Mouse (Mus musculus) left cerebral cortex, adult 9 months (tissue): ENCODE measurements around the gene Dedd.
"Not testable (repeated sequence)": the region's sequence is repeated elsewhere in the genome, so short reads cannot be mapped to it uniquely, and the experiment has no call there.

ENCODE experiments used
- DNase-seq, 2 experiments: peaks; one replicate each; pipeline ENCODE4 v3.0.0; 2022; ENCODE audit warnings: low spot score in 2 of 2

The Dedd gene

DNA sequence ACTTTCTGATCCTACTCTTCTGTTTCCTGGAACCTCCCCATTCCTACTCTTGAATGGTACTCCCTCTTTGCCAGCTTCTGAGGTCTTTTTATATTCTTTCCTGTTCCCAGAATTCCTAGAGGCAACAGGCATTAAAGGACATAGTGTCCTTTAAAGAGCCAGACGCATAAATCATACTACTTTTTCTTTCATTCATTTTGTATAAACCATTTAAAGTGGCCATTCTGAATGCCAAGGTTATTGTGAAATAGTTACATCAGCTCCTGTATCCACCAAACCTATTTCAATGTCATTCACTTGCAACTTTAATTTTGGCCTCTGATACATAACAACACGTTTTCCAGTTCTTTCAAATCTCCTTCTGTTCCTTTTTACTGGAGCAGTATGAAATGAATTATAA is 19.6 kb upstream of the Dedd start:
- no peak for DNase-seq

GRCm38 (mm10) chr1:171319748-171320147 is 9.2 kb upstream of the Dedd start:
- DNase-seq, result no peak

DNA sequence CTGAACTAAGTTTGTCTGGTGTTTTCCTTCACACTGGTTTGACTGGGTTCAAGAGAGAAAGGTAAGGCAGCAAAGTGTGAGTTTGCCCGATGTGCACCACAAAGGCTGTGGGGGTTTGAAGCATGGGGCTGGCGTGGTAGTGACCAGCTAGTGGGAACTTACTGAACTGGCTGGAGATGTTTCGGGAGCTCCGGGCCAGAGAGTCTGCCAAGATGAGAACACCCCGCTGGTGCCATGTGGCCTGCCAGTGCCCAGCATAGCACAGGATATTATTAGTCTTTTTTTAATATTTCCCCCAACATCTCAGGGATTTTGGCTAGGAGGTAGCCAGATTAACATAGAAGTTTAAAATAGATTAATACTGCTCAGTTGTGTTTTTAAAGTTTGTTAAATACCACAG is 8.8 kb upstream of the Dedd start:
- DNase-seq, result no peak

- no peak for DNase-seq
These were observed 7.5 kb upstream of the Dedd start for GRCm38 (mm10) chr1:171321415-171321814.

DNA sequence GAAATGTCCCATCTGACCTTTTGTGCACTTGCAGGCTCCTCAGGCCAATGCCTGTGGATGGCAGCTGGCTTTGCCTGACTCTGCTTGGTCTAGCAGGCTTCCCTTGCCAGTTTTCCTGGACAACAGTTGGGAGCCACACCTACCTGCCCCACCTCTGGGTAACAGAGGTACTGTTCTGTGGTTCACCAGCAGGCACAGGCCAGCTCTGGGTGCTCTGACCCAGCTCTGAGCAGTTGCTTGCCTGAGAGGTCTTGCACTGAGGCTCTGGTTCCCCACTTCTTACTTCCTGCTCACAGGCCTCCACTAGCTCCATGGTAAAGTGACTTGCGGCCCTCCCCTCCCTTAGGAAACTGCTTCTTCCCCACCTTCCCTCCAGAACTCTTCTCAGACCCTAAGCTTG is 6.9 kb upstream of the Dedd start:
- no peak for DNase-seq

- DNase-seq, result no peak
These were observed 3.4 kb upstream of the Dedd start for GRCm38 (mm10) chr1:171325571-171325970.

DNA sequence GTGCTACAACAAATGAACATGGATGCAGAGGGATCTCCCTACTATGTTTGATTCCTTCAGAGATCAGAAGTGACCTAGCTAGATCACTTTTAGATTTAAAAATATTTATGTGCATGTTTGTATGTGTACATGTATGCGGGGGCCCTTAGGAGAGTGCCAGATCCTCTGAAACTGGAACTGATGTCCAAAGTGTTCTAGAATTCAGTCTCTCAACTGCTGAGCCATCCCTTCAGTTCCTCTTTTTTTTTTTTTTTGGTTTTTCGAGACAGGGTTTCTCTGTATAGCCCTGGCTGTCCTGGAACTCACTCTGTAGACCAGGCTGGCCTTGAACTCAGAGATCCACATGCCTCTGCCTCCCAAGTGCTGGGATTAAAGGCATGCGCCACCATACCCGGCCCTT is 2.4 kb upstream of the Dedd start:
- DNase-seq, result not testable (repeated sequence)

- DNase-seq, result no peak
These were observed 701 bp upstream of the Dedd start for GRCm38 (mm10) chr1:171328244-171328643.

- DNase-seq, result peak in 1 of 2 experiments; percentile 35
These were observed 679 bp downstream of the Dedd start for GRCm38 (mm10) chr1:171329433-171330215.

GRCm38 (mm10) chr1:171330216-171330560 is 1.2 kb downstream of the Dedd start:
- DNase-seq, result no peak

- DNase-seq, result no peak
These were observed 13.6 kb downstream of the Dedd start for GRCm38 (mm10) chr1:171342262-171343207.

GRCm38 (mm10) chr1:171343922-171344677 is 15.2 kb downstream of the Dedd start:
- no peak for DNase-seq

DNA sequence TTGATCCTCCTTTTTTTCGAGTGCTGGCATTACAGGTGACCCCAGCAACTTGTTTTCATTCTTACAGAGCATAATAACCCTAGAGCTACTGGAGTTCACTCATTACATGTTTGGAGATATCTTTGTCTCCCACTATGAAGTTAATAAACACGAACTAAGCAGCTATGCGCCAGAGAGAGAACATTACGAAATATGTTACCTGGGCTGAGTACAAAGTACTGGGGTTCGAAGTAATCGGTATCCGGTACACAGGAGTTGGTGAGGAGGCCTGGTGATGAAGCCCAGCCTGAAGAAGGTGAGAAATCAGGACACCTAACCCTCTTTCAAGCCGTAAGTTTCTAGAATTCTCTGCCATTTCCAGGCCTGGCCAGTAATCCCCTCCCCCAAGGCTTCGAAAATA is 15.8 kb downstream of the Dedd start:
- no peak for DNase-seq

GRCm38 (mm10) chr1:171345225-171346094 is 16.5 kb downstream of the Dedd start, which contains the start of the genes Nit1 and Pfdn2:
Gene Nit1 (minus strand): TSS chr1:171345646.
Gene Pfdn2 (plus strand): TSS chr1:171345670.
- DNase-seq, result peak in 1 of 2 experiments; percentile 89

DNA sequence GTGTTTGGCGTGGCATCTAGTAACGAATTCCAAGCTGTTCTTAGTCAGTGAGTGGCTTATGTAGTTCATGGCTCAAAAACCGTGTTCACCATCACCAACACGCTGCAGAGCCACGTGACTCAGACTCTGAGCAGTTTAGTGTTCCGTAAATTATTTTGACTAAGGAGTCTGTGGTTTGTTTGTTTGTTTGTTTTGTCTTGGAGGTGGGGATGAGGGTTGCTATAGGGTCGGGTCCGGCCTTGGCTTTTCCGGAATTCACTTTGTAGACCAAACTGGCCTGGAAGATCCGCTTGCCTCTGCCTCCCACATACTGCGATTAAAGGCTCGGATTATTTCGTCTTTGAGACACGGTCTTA is 17.1 kb downstream of the Dedd start:
- no peak for DNase-seq

DNA sequence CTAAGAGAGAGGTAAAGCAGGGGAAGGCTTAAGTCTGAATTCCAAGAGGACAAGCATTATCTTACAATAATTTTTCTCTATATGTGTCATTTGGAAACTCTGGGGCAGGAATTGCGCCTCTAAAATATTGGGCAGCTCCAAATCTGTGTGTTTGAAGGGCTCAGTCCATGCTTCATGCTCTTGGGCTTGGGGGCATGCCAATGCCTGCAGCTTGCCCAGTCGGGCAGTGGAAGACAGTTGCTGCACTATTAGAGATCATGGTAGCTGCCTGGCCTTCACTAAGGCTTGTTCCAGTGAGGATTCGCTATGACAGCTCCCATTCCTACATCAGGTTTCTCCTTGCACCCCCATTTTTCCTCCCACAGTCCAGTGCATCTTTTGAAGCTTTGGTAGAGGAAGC is 19.7 kb downstream of the Dedd start:
- DNase-seq, result no peak

DNA sequence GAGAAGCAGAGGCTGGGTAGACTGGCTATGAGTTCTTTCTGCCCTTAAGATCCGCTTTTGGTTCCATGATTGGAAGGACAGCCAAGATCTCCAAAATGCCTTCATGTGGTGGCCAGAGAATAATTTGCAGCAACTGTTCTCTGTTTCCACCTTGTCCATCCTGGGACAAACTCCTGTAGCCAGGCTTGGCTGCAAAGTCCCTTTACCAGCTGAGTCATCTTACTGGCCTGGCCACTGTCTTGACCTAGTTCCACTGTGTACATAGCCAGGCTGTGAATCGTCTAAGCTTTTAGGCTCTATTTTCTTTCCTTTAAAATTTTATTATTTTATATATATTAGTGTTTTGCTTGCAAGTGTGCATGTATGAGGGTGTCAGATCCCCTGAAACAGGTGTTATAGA is 20.3 kb downstream of the Dedd start:
- DNase-seq, result no peak

GRCm38 (mm10) chr1:171355812-171356340 is 26.9 kb downstream of the Dedd start:
- DNase-seq, result no peak

DNA sequence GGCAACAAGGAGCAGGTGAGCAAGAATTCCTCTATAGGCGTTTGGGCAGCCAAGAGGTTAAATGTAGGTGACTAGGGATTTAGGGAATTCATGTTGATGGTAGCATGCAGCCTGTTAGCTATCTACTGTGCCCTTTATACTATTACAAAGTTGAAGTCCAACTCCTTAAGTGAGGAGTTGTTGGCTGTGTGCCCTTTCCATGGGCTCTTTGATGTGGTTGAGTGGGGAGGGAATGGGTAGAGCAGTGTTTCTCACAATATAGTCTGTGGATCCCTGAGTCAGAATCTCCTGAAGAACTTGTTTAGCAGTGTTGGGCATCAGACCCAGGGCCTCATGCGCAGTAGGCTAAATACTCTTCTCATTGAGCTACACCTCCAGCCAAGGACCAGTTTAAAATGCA is 27.9 kb downstream of the Dedd start:
- no peak for DNase-seq

- peak in 1 of 2 experiments; percentile 45 for DNase-seq
These were observed 29.5 kb downstream of the Dedd start for GRCm38 (mm10) chr1:171358421-171358820.

DNA sequence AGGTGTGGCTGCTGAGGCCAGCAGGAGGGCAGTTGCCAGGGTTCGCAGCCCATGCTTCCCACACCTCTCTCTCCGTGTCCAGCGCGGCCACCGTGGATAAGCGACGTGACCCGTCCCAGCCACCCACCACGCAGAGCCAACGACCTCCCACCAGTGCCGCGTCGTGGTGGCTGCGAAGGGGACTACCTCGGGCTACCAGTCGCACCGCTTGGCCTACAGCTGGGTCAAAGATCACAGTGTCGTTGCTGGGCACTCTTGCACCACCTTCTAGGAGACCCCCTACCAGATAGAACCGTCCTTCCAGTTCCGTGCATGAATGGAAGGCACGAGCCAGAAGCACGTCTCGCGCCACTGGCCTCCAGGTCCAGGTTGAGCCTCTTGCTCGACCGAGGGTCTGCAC is 31.3 kb downstream of the Dedd start:
- DNase-seq, result no peak
